Mouse (Mus musculus) thymus, postnatal 36 days (tissue): ENCODE measurements around the gene Krtap19-5.

Experiments
- DNase-seq, 2 experiments: peaks; one replicate each; pipeline ENCODE4 v3.0.0; 2022; ENCODE audit warnings: mixed read lengths in 2 of 2

The Krtap19-5 gene

DNA sequence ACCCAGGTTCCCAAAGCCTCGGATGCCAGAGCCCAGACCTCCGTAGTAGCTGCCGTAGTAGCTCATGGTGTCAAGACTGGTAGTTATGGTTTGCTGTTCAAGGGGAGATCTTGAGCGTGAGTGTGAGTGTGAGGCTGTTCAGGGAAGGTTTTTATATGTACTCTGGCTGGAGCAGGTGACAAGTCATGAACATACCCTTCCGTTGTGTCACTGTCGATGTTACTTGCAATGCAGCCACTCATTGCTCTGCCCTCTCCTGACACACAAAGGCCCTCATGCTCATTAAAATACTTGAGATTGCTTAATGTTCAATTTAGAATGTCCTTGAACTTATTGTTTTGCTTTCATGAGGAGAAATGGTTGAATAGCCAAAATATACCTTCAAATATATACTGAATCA, at the start of gene Krtap19-5:
Gene Krtap19-5, minus strand, starts transcription at position 101 of the 400 bp plus-strand sequence.
- DNase-seq: no peak

DNA sequence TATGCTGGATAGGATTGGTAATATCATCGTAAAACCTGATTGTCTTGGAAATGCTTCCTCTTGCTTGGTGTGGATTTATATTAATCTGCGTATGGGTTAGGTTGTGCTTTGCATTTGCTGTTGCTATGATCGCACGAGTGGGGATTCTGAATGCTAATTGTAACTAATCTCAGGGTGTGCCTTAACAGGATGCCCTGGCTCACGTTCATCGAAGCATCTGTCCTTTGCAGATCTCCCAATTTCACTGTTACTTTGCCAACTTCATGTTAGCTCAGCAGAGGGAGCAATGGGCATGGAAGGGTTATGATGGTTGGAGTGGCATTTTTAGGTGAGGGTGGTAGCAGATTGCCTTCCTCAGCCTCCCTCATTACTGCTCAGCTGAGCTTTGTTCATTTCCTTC, 44.8 kb upstream of the Krtap19-5 start:
- no peak for DNase-seq

DNA sequence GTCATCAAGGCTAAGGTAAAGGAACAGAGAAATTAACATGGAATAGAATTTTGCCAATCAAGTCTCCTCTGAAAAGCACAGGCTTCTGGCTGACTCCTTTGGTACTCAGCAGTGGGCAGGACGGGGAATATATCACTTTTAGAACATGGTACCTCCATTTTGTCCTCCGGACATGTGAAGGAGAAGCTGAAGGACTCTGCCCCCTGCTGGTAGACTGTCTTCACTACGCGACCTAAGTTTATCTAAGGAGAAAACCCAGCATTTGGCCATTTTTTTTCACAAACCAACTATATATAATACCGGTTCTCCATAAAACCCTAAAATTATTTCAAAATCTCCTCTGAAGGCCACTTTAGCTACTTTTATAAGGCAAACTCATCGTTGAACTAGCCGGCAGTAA, 42.0 kb upstream of the Krtap19-5 start:
- no peak for DNase-seq

DNA sequence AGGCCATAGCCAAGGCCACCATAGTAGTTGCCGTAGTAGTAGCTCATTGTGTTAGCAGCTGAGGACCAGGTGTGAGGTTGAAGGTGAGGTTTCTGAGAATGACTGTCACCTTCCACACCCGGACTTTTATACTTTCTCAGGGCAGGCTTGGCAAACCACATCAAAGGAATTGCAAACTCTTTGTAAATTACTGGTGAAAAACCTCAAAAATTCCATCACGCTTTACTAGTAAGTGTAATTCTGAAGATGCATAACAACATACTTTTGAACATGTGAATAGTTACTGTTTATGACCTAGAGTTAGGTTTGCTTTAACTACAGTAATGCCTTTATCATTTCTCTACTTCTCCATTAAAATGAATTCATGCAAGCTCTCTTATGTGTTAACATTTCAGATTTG, 35.9 kb upstream of the Krtap19-5 start, which contains the start of gene Krtap19-9b:
Gene Krtap19-9b, minus strand, starts transcription at position 101 of the 400 bp plus-strand sequence.
- DNase-seq: no peak

- no peak for DNase-seq
These were observed 9.4 kb downstream of the Krtap19-5 start for GRCm38 (mm10) chr16:88886870-88887269.

DNA sequence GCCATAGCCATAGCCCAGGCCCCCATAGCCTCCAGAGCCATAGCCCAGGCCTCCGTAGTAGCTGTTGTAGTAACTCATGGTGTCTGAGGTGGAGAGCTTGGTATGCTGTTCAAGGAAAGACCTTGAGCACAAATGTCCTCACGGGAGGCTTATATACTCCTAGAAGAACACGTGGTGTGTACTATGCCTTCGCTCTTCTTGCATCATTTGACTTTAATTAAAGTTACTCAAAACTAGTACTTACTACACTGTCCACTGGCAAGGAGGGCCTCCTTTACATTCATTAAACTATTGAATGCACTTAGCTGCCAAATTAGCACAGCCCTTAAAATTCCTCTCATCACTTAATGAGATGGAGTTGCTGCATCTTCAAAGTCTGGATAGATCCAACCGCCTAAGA, 11.3 kb downstream of the Krtap19-5 start, which contains the start of gene Krtap19-4:
Gene Krtap19-4, minus strand, starts transcription at position 101 of the 400 bp plus-strand sequence.
- DNase-seq: no peak

DNA sequence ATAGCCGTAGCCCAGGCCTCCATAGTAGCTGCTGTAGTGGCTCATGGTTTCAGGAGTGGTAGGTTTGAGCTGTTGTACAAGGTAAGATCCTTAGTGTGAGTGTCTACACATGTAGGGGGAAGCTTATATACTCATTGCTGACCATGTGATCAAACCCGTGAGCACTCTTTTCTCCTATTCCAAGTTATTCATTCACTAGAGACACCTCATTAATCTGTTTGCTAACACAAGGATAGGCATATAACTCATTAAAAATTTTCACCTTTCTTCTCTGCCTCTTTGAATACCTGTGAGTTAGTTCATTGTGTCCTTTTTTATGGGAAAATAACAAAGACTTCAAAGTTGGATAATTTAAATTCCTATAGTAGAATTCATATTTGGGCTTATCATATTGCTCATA, 18.3 kb downstream of the Krtap19-5 start, which contains the start of gene Krtap19-3:
Gene Krtap19-3, minus strand, starts transcription at position 101 of the 400 bp plus-strand sequence.
- no peak for DNase-seq

GRCm38 (mm10) chr16:88874169-88874568, 22.1 kb downstream of the Krtap19-5 start, which contains the start of gene Krtap19-2:
Krtap19-2 (minus strand) TSS chr16:88874269.
- no peak for DNase-seq

- no peak for DNase-seq
These were observed 26.9 kb downstream of the Krtap19-5 start, which contains the start of gene Krtap19-1 for GRCm38 (mm10) chr16:88869311-88869710. Krtap19-1 (minus strand) TSS chr16:88869411.

- DNase-seq: no peak
These were observed 31.3 kb downstream of the Krtap19-5 start for GRCm38 (mm10) chr16:88864887-88865407.

GRCm38 (mm10) chr16:88851450-88851849, 44.8 kb downstream of the Krtap19-5 start:
- no peak for DNase-seq

DNA sequence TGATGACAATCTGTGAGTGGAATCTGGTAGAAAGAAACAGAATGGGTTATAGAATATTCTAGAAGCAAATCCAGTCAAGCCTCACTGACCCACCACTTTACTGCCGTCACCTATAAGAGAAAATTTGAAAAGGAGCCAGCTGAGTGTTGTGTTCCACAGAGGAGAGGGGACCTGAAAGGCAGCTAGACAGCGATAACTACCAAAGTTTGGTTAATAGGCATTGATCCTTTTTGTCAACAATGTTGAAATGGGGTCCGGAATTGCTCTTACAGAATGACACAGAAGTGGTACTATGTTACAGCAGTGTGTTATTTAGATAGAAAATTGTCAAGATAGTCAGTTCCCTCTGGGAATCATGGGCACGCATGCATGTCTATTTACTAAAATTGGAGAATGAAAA, 47.7 kb downstream of the Krtap19-5 start:
- DNase-seq: no peak

GRCm38 (mm10) chr16:88847363-88847762, 48.9 kb downstream of the Krtap19-5 start:
- no peak for DNase-seq
